Mouse (Mus musculus): ENCODE measurements around the gene Phospho1.
A peak's percentile ranks its signal among the peaks of the same experiment; 100 is the strongest.
"Not testable (repeated sequence)": the region's sequence is repeated elsewhere in the genome, so short reads cannot be mapped to it uniquely, and the experiment has no call there.

The Phospho1 gene

DNA sequence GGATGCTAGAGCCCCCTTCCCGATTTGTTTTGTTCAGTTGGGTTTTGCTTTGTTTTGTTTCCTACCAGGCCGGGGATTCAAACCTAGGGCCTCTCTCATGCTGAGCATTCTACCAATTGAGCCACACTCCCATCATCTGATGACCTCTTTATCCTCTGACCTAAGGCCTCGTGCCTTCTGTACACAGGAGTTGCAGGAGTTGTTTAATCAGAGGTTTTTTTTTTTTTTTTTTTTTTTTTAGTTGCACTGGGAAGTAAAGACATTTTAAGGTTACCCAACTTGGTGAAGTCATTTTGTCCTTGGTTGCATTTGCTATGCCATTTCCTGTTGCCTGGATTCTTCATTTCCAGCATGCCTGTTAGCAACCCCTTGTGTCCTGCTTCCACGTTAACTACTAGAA is 45.1 kb downstream of the Phospho1 start:
- no peak for DNase-seq

DNA sequence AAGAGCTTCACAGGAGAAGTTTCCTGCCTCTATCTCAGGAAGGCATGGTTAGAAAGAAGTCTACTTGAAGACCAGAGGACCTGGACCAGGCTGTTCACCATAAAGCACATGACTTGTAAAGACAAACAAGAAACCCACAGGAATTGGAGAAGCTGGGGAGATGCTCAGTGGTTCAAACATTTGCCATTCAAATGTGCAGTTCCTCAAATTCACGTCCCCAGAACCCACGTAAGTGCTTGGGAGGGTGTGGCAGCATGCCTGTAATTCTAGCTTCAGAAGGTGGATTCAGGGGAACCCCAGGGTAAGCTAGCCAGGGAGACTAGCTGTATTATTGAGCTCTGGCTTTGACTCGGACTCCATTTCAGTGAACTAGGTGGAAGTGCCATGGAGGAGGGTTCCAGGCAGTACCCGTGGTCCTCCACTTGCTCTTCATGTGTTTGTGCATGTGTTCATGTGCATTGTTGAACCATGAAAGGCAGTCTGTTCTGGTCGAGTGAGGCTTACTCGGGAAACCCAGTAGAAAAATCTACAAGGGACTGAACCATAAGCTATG is 45.7 kb downstream of the Phospho1 start:
- DNase-seq, result peak; percentile 54 to 56

DNA sequence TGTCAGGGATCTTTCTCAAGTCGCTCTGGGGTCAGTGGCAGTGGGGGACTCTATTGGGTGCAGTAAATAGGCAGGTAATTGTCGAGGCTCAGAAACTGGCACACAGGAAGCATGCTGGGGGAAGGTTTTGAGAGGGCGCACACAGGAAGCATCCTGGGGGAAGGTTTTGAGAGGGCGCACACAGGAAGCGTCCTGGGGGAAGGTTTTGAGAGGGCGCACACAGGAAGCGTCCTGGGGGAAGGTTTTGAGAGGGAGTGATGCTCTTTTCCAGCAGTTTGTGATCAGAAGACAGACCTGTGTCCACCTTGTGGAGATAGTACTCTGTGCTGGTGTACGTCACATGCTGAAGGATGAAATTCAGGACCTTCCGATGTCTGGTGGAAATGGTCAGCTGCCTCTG is 51.5 kb downstream of the Phospho1 start:
- DNase-seq, result peak; percentile 40 to 50

DNA sequence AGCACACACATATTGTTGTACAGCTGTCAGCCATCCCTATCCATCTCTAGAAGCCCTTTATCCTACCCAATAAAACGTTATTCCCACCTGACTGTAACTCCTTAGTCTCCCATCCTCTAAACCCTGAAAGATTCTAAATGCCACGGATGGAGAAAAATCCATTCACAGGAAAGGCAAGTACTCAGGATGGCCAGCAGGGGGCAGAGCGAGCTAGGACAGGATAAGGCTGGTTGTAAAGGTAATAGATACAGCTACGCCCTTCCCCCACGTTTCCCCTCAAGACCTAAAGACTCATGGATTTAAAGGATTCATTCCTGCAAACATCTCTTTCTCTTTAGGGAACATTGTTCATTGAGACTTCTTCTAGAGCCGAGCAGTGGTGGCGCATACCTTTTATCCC is 52.0 kb downstream of the Phospho1 start:
- peak; percentile 76 to 77 for DNase-seq

DNA sequence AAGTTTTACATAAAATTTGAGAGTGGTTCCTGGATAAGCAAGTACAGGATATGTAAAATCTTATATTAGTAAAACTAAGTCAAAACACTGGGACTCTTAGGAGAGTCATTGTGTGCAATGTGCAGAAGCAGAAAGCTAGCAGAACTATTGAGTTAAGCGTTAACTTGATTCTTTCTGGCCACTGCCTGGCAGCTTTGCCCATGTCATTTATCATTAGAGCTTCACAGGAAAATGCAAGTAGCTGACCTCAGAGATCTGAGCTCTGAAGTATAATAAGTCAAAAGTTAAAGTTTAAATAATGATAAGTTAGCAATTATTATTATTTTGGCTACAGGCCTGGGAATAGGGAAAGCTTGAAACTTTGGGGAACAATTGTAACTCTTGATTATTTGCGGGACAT is 55.6 kb downstream of the Phospho1 start:
- not testable (repeated sequence) for DNase-seq

All from B cell, adult 2 months (primary cell).